Mouse (Mus musculus) adrenal gland, adult 8-10 months (tissue): ENCODE results near the gene Tbx10. TPM values are rescaled to one million over a fixed set of nuclear protein-coding genes. Genes with fewer than 3 reads are reported as not detected.
"Not testable (repeated sequence)": the region's sequence is repeated elsewhere in the genome, so short reads cannot be mapped to it uniquely, and the experiment has no call there.

Experiments used
- DNase-seq: peaks from one replicate; pipeline ENCODE4 v3.0.0; 2022
- total RNA-seq, 4 experiments: library from RNA; stranded (reverse); gene quantifications; 2 replicates each; pipeline ENCODE4 v1.2.4; 2022

Tbx10 gene
- total RNA-seq: not detected

GRCm38 (mm10) chr19:3992416-3992815 lies at the start of gene Tbx10:
Gene Tbx10 (plus strand): TSS chr19:3992752.
- DNase-seq: no peak

- no peak for DNase-seq
Observed at GRCm38 (mm10) chr19:3942986-3943735, 49.4 kb upstream of the Tbx10 start.

- DNase-seq: no peak
Observed at GRCm38 (mm10) chr19:3945872-3946564, 46.5 kb upstream of the Tbx10 start.

- no peak for DNase-seq
Observed at GRCm38 (mm10) chr19:3946715-3947114, 45.8 kb upstream of the Tbx10 start.

GRCm38 (mm10) chr19:3947813-3948212 lies 44.7 kb upstream of the Tbx10 start:
- no peak for DNase-seq

GRCm38 (mm10) chr19:3948546-3948945 lies 44.0 kb upstream of the Tbx10 start:
- DNase-seq: no peak

- DNase-seq: no peak
Observed at GRCm38 (mm10) chr19:3950331-3950730, 42.2 kb upstream of the Tbx10 start.

GRCm38 (mm10) chr19:3951461-3951860 lies 41.1 kb upstream of the Tbx10 start:
- DNase-seq: no peak

- DNase-seq: no peak
Observed at GRCm38 (mm10) chr19:3952099-3952498, 40.5 kb upstream of the Tbx10 start.

- peak; percentile 30 for DNase-seq
Observed at GRCm38 (mm10) chr19:3955033-3955432, 37.5 kb upstream of the Tbx10 start.

GRCm38 (mm10) chr19:3955804-3956203 lies 36.7 kb upstream of the Tbx10 start:
- no peak for DNase-seq

GRCm38 (mm10) chr19:3957296-3958036 lies 35.1 kb upstream of the Tbx10 start:
- DNase-seq: not testable (repeated sequence)

- DNase-seq: no peak
Observed at GRCm38 (mm10) chr19:3958470-3958869, 34.1 kb upstream of the Tbx10 start, which contains the start of gene Aldh3b3. Gene Aldh3b3 (plus strand): TSS chr19:3958645.

- no peak for DNase-seq
Observed at GRCm38 (mm10) chr19:3959030-3959429, 33.5 kb upstream of the Tbx10 start.

- no peak for DNase-seq
Observed at GRCm38 (mm10) chr19:3960211-3960610, 32.3 kb upstream of the Tbx10 start.

- not testable (repeated sequence) for DNase-seq
Observed at GRCm38 (mm10) chr19:3961805-3962204, 30.7 kb upstream of the Tbx10 start.

GRCm38 (mm10) chr19:3962469-3962868 lies 30.1 kb upstream of the Tbx10 start:
- DNase-seq: no peak

- no peak for DNase-seq
Observed at GRCm38 (mm10) chr19:3964030-3964429, 28.5 kb upstream of the Tbx10 start.

GRCm38 (mm10) chr19:3966330-3967075 lies 26.0 kb upstream of the Tbx10 start:
- no peak for DNase-seq

GRCm38 (mm10) chr19:3967258-3967657 lies 25.3 kb upstream of the Tbx10 start:
- no peak for DNase-seq

GRCm38 (mm10) chr19:3972229-3972628 lies 20.3 kb upstream of the Tbx10 start, which contains the start of gene Aldh3b2:
Gene Aldh3b2 (plus strand): TSS chr19:3972328.
- no peak for DNase-seq

- DNase-seq: not testable (repeated sequence)
Observed at GRCm38 (mm10) chr19:3974608-3975007, 17.9 kb upstream of the Tbx10 start.
